Mouse (Mus musculus) thymus, adult 2 months (tissue): ENCODE data around the gene Tstd1.

Experiments
- CTCF ChIP-seq: fragments of 200-500 bp; IDR thresholded peaks from 2 replicates; pipeline ENCODE4 v1.5.1; 2012; ENCODE audit warnings: mild to moderate bottlenecking, control low read depth, low read length, moderate library complexity, borderline replicate concordance; ENCODE audit not compliant: control insufficient read depth, poor library complexity, insufficient read depth; ENCODE audit errors: extremely low read depth
- POLR2A ChIP-seq: fragments of 200-500 bp; IDR thresholded peaks from 2 replicates; pipeline ENCODE4 v1.6.1; 2012; ENCODE audit warnings: mild to moderate bottlenecking, low read length, control low read depth, moderate library complexity; ENCODE audit not compliant: control insufficient read depth, poor library complexity, insufficient read depth; ENCODE audit errors: extremely low read depth

GRCm38 (mm10) chr1:171457568-171457967 lies 38.9 kb downstream of the Tstd1 start:
- TF ChIP-seq POLR2A = no peak
- no peak for TF ChIP-seq CTCF
